Mouse (Mus musculus): ENCODE data around the gene 1810010H24Rik.
"Not testable (repeated sequence)": the region's sequence is repeated elsewhere in the genome, so short reads cannot be mapped to it uniquely, and the experiment has no call there.

The 1810010H24Rik gene

GRCm38 (mm10) chr11:107025411-107026321 is at the start of gene 1810010H24Rik:
Gene 1810010H24Rik, plus strand, starts transcription at chr11:107025681.
- DNase-seq: peak; percentile 65

GRCm38 (mm10) chr11:106976194-106976593 is 49.3 kb upstream of the 1810010H24Rik start:
- DNase-seq: no peak

- peak; percentile 52 for DNase-seq
These were observed 45.0 kb upstream of the 1810010H24Rik start for GRCm38 (mm10) chr11:106980455-106980854.

GRCm38 (mm10) chr11:106981787-106982186 is 43.7 kb upstream of the 1810010H24Rik start:
- no peak for DNase-seq

- DNase-seq: no peak
These were observed 43.1 kb upstream of the 1810010H24Rik start for GRCm38 (mm10) chr11:106982351-106982750.

GRCm38 (mm10) chr11:106985979-106986604 is 39.4 kb upstream of the 1810010H24Rik start:
- not testable (repeated sequence) for DNase-seq

GRCm38 (mm10) chr11:106987384-106987783 is 38.1 kb upstream of the 1810010H24Rik start:
- DNase-seq: no peak

- DNase-seq: no peak
These were observed 31.0 kb upstream of the 1810010H24Rik start for GRCm38 (mm10) chr11:106994246-106995085.

GRCm38 (mm10) chr11:106996492-106996891 is 29.0 kb upstream of the 1810010H24Rik start:
- not testable (repeated sequence) for DNase-seq

GRCm38 (mm10) chr11:106997976-106998375 is 27.5 kb upstream of the 1810010H24Rik start:
- DNase-seq: no peak

GRCm38 (mm10) chr11:106998651-106999150 is 26.8 kb upstream of the 1810010H24Rik start:
- peak; percentile 49 for DNase-seq

- peak; percentile 89 for DNase-seq
These were observed 26.1 kb upstream of the 1810010H24Rik start, which contains the start of gene Kpna2 for GRCm38 (mm10) chr11:106999151-106999948. Gene Kpna2, minus strand, starts transcription at chr11:106999541.

GRCm38 (mm10) chr11:106999949-107000513 is 25.4 kb upstream of the 1810010H24Rik start:
- no peak for DNase-seq

GRCm38 (mm10) chr11:107001760-107002675 is 23.5 kb upstream of the 1810010H24Rik start:
- DNase-seq: no peak

GRCm38 (mm10) chr11:107005538-107005937 is 19.9 kb upstream of the 1810010H24Rik start:
- no peak for DNase-seq

- DNase-seq: no peak
These were observed 15.0 kb upstream of the 1810010H24Rik start for GRCm38 (mm10) chr11:107010447-107010846.

GRCm38 (mm10) chr11:107011171-107011570 is 14.3 kb upstream of the 1810010H24Rik start:
- DNase-seq: peak; percentile 48

- DNase-seq: no peak
These were observed 13.7 kb upstream of the 1810010H24Rik start for GRCm38 (mm10) chr11:107011669-107012323.

GRCm38 (mm10) chr11:107012324-107013017 is 13.0 kb upstream of the 1810010H24Rik start:
- DNase-seq: peak; percentile 99

Measured in cerebellum, adult 9-11 months (tissue).